Mouse (Mus musculus) kidney, embryonic 14.5 days (tissue): ENCODE results near the gene Rnf207. TPM values are rescaled to one million over a fixed set of nuclear protein-coding genes. Genes with fewer than 3 reads are reported as not detected.

Experiments used
- ATAC-seq: fragments of 200-750 bp; cut with Nextera tagmentation; 2 replicates; pipeline ENCODE4 v1.8.0; 2017; ENCODE audit warnings: moderate number of reproducible peaks, mild to moderate bottlenecking, moderate TSS enrichment, moderate library complexity; ENCODE audit not compliant: low FRiP score, low TSS enrichment
- H3K27ac ChIP-seq: fragments of 300-500 bp; sonication (generic); 2 replicates; pipeline ENCODE4 v1.5.1; 2014; ENCODE audit warnings: low read depth, mild to moderate bottlenecking, low read length, moderate library complexity, mixed read lengths
- H3K27me3 ChIP-seq: fragments of 300-500 bp; sonication (generic); 2 replicates; pipeline ENCODE4 v1.6.1; 2014; ENCODE audit warnings: mild to moderate bottlenecking, low read length; ENCODE audit not compliant: control insufficient read depth, insufficient read depth
- H3K36me3 ChIP-seq: fragments of 300-500 bp; sonication (generic); 2 replicates; pipeline ENCODE4 v1.6.1; 2014; ENCODE audit warnings: low read length, mixed read lengths; ENCODE audit not compliant: control insufficient read depth, insufficient read depth
- H3K4me1 ChIP-seq: fragments of 300-500 bp; sonication (generic); 2 replicates; pipeline ENCODE4 v1.6.1; 2014; ENCODE audit warnings: low read length, mixed read lengths; ENCODE audit not compliant: control insufficient read depth, insufficient read depth
- H3K4me2 ChIP-seq: fragments of 300-500 bp; sonication (generic); replicated peaks from 2 replicates; pipeline ENCODE4 v1.6.1; 2014; ENCODE audit warnings: low read depth, mild to moderate bottlenecking, low read length
- H3K4me3 ChIP-seq: fragments of 300-500 bp; sonication (generic); 2 replicates; pipeline ENCODE4 v1.5.1; 2014; ENCODE audit warnings: mild to moderate bottlenecking, low read length
- H3K9ac ChIP-seq: fragments of 300-500 bp; sonication (generic); 2 replicates; pipeline ENCODE4 v1.6.1; 2014; ENCODE audit warnings: low read depth, mild to moderate bottlenecking, low read length, moderate library complexity
- H3K9me3 ChIP-seq: fragments of 300-500 bp; sonication (generic); 2 replicates; pipeline ENCODE4 v1.6.1; 2016; ENCODE audit warnings: low read length; ENCODE audit not compliant: control insufficient read depth
- WGBS: fragments of 180-500 bp; shearing (Covaris S2); extraction: QIAGEN DNeasy Blood & Tissue Kit; methylation state at CpG from one replicate; pipeline ENCODE4 v1.1.7; 2014; 5-methylcytosine and 5-hydroxymethylcytosine counted together
- polyA plus RNA-seq: library from polyadenylated mRNA; unstranded; fragments of >200 nt; fragmentation: Nextera tagmentation; extraction: Ambion mirVana; gene quantifications from 2 replicates; pipeline ENCODE4 v1.2.1, GENCODE M21; 2014

Rnf207 gene
- polyA plus RNA-seq, 1 experiment from 2014 or later, result 1.1 TPM

- Histone ChIP-seq H3K4me2 (peak within 1 kb of the TSS; percentile 35), H3K9ac (no peak within 1 kb of the TSS), H3K9me3 (no peaks in the 10 kb centered on the region), H3K4me3 (peak within 1 kb of the TSS; percentile 22), H3K4me1 (peaks cover 11% of the 10 kb centered on the region; the same call in 1 of the 2 replicates), H3K27ac (no peak within 1 kb of the TSS), H3K36me3 (no peaks in the 10 kb centered on the region), H3K27me3 (peaks cover 70% of the 10 kb centered on the region)
- no peak for ATAC-seq
- 27% methylated on average over 6 of the region's 6 CpGs for WGBS
These were observed 27.2 kb downstream of the Rnf207 start, which contains the start of gene Hes3 for GRCm38 (mm10) chr4:152291562-152291961. TSS of gene Hes3 (minus strand) at chr4:152291662.

- WGBS, result 13% methylated on average over 11 of the region's 11 CpGs
- Histone ChIP-seq H3K27ac (no peak overlapping the region), H3K9ac (no peak overlapping the region), H3K9me3 (no peaks in the 10 kb centered on the region), H3K27me3 (peaks cover 76% of the 10 kb centered on the region), H3K4me3 (no peak overlapping the region), H3K36me3 (no peaks in the 10 kb centered on the region), H3K4me2 (no peak overlapping the region), H3K4me1 (peaks cover 11% of the 10 kb centered on the region)
- no peak for ATAC-seq
These were observed 27.8 kb downstream of the Rnf207 start for GRCm38 (mm10) chr4:152290991-152291390.

- no peak for ATAC-seq
- WGBS, result under 1% methylated on average over 39 of the region's 39 CpGs
- H3K27ac ChIP-seq, result no peak overlapping the region
- no peaks in the 10 kb centered on the region for H3K9me3 ChIP-seq
- H3K27me3 ChIP-seq, result peaks cover 82% of the 10 kb centered on the region
- peak overlapping the region; percentile 35 for H3K4me2 ChIP-seq
- H3K4me1 ChIP-seq, result peaks cover 11% of the 10 kb centered on the region
- H3K9ac ChIP-seq, result no peak overlapping the region
- no peaks in the 10 kb centered on the region for H3K36me3 ChIP-seq
- H3K4me3 ChIP-seq, result peak overlapping the region; percentile 22
These were observed 28.4 kb downstream of the Rnf207 start for GRCm38 (mm10) chr4:152290385-152290784.

GRCm38 (mm10) chr4:152288398-152288945, 30.3 kb downstream of the Rnf207 start:
- Histone ChIP-seq H3K4me1 (peaks cover 11% of the 10 kb centered on the region), H3K4me3 (no peak overlapping the region), H3K4me2 (no peak overlapping the region), H3K27ac (no peak overlapping the region), H3K36me3 (no peaks in the 10 kb centered on the region), H3K27me3 (peaks cover 92% of the 10 kb centered on the region), H3K9ac (no peak overlapping the region), H3K9me3 (no peaks in the 10 kb centered on the region)
- 48% methylated on average over 18 of the region's 18 CpGs for whole genome bisulfite sequencing
- ATAC-seq, result no peak

- WGBS, result 6% methylated on average over 19 of the region's 19 CpGs
- no peak overlapping the region for H3K4me2 ChIP-seq
These were observed 31.3 kb downstream of the Rnf207 start for GRCm38 (mm10) chr4:152287317-152288120.

GRCm38 (mm10) chr4:152286887-152287286, 31.9 kb downstream of the Rnf207 start:
- no peaks in the 10 kb centered on the region for H3K9me3 ChIP-seq
- no peak overlapping the region for H3K4me2 ChIP-seq
- no peaks in the 10 kb centered on the region for H3K36me3 ChIP-seq
- no peak for ATAC-seq
- peaks cover 90% of the 10 kb centered on the region for H3K27me3 ChIP-seq
- H3K27ac ChIP-seq, result no peak overlapping the region
- peaks cover 15% of the 10 kb centered on the region for H3K4me1 ChIP-seq
- no peak overlapping the region for H3K4me3 ChIP-seq
- 3% methylated on average over 26 of the region's 26 CpGs for WGBS
- H3K9ac ChIP-seq, result no peak overlapping the region

More at GRCm38 (mm10) chr4:152287317-152288120, 31.3 kb downstream of the Rnf207 start:
- peaks cover 18% of the 10 kb centered on the region for H3K4me1 ChIP-seq
- H3K4me3 ChIP-seq, result no peak overlapping the region
- ATAC-seq, result no peak
- no peaks in the 10 kb centered on the region for H3K9me3 ChIP-seq
- no peak overlapping the region for H3K9ac ChIP-seq
- H3K27ac ChIP-seq, result no peak overlapping the region
- peaks cover 90% of the 10 kb centered on the region for H3K27me3 ChIP-seq
- H3K36me3 ChIP-seq, result no peaks in the 10 kb centered on the region

- H3K27me3 ChIP-seq, result peaks cover 89% of the 10 kb centered on the region
- peak overlapping the region; percentile 8; the same call in 1 of the 2 replicates for H3K4me3 ChIP-seq
- no peaks in the 10 kb centered on the region for H3K36me3 ChIP-seq
- ATAC-seq, result no peak
- peak overlapping the region; percentile 15 for H3K4me2 ChIP-seq
- H3K9me3 ChIP-seq, result no peaks in the 10 kb centered on the region
- 4% methylated on average over 32 of the region's 32 CpGs for WGBS
- H3K4me1 ChIP-seq, result peaks cover 15% of the 10 kb centered on the region
- H3K27ac ChIP-seq, result no peak overlapping the region
- no peak overlapping the region for H3K9ac ChIP-seq
These were observed 32.6 kb downstream of the Rnf207 start for GRCm38 (mm10) chr4:152286183-152286582.

GRCm38 (mm10) chr4:152285505-152285904, 33.3 kb downstream of the Rnf207 start:
- Histone ChIP-seq H3K27me3 (peaks cover 83% of the 10 kb centered on the region), H3K9me3 (no peaks in the 10 kb centered on the region), H3K27ac (no peak overlapping the region), H3K36me3 (no peaks in the 10 kb centered on the region), H3K4me1 (peaks cover 15% of the 10 kb centered on the region), H3K4me3 (no peak overlapping the region), H3K4me2 (no peak overlapping the region), H3K9ac (no peak overlapping the region)
- ATAC-seq, result no peak
- 4% methylated on average over 10 of the region's 10 CpGs for WGBS
